Mouse (Mus musculus): Measurements from ENCODE around the gene Uchl1. TPM values are rescaled to one million over a fixed set of nuclear protein-coding genes. Genes with fewer than 3 reads are reported as not detected.

The Uchl1 gene
- 100 to 1,000 TPM; 868 to 902 (median 877) TPM for total RNA-seq (2022)

DNA sequence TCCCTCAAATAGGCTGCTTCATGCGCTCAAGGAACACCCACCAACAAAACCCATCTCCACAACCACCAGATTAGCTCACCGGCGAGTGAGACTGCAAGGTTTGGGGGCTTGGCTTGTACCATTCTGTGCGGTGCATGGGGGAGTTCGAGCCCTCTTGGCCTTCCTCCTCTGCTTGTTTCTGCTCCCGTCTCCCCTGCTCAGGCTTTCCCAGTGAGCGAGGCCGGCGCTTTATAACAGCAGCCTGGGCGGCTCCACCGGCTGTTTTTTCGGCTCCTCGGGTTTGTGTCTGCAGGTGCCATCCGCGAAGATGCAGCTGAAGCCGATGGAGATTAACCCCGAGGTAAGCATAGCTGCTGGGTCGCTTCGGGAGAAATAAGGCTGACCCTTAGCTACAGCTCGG, at the start of gene Uchl1:
Gene Uchl1 (plus strand): TSS at position 109 of the 400 bp plus-strand sequence.
- DNase-seq (ENCODE audit: low spot score in 2 of 2): peak; percentile 93 to 96

DNA sequence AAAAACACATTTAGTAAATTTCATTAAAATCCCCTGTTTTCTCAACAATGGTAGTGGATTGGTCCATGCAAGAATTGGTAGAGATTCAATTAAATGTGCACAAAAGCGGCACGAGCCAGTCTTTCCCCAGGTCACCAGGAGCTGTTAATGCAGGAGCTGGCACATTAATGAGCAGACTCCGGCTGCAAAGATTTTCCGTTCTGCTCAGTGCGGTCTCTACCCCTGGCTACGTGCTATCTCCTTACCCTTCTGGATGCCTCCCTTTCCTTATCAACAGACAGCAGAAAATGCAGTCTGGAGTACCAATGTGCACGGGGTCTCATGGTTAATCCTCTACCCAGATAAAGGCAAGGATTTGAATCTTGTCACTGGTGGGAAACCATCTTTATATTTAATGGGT, 48.1 kb upstream of the Uchl1 start:
- DNase-seq (ENCODE audit: low spot score in 2 of 2): no peak

DNA sequence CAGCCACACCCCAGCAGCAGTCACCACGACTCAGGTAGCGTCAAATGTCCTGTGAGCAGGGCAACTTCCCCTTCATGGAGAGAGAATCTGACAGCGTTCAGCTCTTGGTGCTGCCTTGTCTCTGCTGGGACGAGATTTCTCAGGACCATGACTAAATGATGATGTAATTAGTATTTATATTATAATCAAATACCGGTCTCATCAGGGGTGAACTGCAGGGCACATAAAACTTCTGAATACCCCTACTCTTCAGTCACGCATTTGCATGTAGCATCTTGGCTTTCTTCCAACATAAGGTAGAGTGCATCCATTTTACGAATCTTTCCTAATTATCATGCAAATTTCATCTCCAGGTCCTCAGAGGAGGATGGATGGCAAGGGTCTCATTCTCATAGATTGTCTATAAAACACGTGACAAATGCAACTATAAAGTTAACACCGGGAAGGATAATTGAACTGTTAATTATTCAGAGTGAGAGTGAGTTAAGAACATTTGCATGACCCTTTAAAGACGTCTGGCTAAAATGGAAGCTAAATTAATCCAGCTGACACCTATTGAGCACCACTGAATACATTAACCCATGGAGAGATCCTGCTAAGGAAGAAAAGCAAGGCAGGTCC, 40.3 kb upstream of the Uchl1 start:
- no peak for DNase-seq (ENCODE audit: low spot score in 2 of 2)

DNA sequence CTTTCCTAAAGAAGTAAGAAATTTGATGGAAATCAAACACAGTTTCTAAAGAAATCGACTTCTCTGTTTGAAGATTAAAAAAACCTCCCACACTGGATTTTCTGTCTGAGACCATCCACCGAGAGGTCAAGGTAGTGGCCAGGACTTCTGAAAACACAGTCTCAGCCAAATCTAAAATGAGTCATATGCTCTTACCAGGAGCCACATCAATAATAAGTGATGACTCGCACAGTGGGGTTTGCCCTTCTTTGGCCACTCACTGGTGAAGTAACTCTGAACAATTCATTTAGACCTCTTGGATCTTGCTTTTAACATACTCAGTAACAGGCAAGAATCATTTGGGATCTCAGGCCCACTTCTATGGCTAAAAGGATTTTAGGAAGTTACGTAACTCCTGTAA, 33.7 kb upstream of the Uchl1 start:
- DNase-seq (ENCODE audit: low spot score in 2 of 2): no peak

DNA sequence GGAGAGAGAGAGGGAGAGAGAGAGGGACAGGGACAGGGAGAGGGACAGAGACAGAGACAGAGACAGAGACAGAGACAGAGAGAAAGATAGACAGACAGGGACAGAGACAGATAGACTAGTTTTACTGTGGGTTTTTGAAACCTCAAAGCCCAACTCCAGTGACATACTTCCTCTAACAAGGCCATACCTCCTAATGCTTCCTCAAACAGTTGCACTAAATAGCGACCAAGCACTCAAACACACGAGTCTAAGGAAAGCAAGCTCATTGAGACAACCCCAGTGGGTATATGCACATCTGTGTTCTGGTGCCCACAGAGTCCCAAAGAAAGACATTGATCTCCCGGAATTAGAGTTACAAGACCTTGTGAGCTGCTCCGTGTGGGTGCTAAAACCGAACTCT, 32.6 kb upstream of the Uchl1 start:
- DNase-seq (ENCODE audit: low spot score in 2 of 2): no peak

DNA sequence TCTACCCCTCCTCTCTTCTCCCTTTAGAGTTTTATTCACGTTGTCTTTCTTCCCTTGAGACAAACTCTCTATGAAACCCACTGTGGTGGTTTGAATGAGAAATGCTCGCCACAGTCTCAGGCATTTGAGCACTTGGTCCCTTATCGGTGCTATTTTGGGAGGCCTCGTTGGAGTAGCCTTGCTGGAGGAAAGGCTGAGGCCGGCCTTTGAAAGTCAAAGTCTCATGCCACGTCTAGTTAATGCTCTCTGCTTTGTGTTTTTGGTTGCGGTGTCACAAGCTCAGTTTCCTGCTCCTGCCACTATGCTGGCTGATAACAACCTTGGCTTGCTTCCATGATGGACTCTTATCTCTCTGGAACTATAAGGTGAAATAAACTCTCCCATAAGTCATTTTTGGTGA, 28.4 kb upstream of the Uchl1 start:
- no peak for DNase-seq (ENCODE audit: low spot score in 2 of 2)

DNA sequence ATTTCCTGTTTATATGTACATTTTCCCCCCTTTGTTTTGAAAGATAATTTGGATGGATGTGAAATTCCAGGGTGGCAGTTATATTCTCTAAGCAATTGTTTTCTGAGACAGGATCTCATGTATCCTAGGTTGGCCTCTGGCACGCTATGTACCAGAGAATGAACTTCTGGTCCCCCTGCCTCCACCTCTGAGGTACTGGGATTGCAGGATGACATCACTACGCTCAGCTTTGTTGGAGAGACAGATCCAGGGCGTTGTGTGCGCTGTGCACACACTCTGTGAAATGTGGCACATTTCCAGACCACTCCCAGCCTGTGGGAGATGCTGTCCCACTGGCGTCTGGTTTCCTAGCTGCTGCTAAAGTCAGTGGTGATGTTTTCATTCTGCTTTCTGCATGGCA, 21.7 kb upstream of the Uchl1 start:
- no peak for DNase-seq (ENCODE audit: low spot score in 2 of 2)

DNA sequence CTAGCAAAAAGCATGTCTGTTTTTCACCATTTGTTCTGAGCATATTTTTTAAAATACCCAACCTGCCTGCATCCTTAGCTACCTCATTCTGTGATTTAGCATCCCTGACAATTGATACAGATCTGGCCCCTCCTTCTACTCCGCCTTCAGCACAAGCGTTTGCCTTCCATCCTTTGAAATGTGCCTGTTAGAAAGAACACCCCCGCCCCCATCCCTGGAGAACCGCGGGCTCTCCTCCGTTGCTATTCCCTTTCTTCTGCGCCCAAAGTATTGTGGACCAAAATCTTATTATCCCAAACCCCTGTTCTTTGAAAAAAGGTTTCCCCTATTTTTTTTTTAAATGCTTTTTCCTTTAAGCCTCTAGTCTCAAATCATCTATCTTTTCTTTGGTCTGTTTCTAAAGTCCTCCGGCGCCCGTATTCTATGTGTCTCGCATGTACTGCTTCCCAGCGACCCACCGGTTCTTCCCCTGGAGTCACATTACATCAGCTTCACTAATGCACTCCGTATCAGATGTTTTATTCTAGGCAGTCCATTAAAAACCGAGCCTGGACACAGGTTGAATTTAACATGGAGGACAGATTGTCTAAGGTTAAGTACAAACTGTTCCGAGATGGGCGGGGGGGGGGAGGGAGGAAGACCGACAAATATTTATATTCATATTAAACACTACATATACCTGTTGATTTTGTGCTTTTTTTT, 551 bp upstream of the Uchl1 start:
- DNase-seq (ENCODE audit: low spot score in 2 of 2): peak in 1 of 2 experiments; percentile 60

DNA sequence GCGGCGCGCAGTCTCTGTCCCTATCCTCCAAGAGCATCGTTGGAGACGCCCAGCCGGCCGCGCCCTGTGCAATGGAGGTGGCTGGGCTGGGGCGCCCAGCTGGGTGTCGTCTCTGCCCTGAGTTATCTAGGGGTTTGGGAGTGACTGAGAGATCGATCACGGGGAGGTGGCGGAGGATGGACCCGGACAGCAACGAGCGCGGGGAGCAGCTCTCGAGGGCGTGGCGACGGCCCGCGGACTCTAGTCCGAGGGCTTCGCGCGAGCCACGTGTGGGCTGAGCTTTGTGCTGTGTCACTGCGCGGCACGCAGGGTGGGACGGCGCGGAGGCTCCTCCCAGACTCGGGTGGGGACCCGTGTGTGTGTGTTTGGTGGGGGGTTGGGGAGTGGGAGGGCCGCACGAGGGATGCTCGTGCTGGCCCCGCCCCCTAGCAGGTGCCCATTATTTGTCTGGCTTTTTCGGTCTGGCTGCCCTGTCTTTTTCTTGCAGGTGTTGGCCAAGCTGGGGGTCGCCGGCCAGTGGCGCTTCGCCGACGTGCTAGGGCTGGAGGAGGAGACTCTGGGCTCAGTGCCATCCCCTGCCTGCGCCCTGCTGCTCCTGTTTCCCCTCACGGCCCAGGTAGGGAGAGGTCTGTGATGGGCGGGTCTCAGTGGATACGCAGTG, 696 bp downstream of the Uchl1 start:
- peak; percentile 51 to 81 for DNase-seq (ENCODE audit: low spot score in 2 of 2)

DNA sequence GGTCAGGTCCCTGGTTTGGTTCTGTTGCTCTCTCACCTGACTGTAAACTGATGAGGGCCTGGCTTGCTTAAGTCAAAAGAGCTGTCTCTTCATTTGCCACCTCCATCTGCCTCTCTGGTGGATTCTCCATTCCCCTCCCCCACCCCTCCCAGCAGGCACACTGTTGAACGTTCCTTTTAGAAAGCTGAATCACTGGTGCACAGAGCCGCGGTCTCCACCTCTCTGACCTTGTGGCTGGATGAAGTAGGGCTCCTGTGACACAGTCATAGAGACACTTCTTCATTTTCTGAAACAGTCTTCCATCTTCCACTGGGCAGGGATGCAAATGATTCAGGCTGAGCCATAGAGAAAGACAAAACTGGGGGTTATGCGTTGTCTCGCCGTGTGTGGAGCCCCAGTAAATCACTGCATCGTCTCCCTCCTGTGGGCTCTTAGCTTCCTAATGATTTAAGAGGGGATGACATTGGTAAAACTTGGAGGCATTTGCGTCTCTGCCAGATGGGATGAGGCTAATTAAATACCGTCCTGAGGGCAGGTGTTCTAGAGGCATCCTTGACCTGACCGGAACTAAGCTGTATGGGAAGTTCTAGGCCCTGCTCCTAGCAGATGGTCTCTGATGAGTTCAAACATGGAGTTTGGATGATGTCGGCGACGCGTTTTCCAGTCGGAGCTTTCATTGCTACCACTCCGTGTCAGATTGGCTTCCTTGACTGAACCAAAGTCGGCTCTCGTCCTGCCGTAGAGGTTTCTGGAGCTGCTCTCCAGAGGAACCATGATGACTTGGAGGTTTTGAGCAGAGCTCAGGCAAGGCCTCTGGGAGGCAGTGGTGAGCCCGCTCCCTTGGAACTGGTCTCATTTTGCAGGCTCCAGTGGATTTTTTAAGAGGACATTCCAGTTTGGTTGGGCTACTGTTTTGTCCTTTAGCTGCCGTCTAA, 1.8 kb downstream of the Uchl1 start:
- DNase-seq (ENCODE audit: low spot score in 2 of 2): no peak

DNA sequence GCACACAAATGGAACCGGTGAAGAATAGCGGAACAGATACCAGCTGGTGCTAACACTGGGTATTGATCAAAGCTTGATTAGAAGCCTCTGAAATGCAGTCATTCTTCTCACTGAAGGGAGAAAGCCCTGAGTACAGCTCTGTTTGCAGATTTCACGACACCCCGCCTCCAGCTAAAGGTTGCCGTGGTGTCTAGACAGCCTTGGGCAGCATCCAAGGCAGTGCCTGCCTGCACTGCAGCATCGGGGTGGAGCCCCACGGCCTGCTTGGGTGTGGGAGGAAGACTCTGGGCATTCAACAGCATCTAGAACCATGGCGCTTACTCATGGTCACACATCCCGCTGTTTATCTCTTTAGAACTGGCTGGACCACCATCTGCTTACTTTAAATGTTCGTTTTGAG, 3.3 kb downstream of the Uchl1 start:
- DNase-seq (ENCODE audit: low spot score in 2 of 2): peak; percentile 22 to 88

DNA sequence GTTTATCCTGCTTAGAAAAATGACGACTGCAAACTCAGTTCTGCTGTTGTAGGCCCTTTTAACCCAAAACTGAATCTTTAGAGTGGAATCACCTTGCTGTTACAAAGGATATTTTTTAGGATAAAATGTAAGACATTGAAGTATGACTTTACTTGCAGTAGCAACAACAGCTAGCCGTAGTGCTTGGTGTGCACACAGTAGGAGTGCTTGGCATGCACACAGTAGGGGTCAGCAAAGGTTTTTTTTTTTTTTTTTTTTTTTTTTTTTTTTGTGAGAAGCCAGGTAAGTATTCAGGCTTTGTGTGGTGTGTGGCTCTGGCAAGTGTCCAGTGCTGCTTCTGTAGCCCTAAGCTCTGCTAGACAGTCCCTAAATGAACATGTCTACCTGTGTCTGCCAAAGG, 10.0 kb downstream of the Uchl1 start:
- DNase-seq (ENCODE audit: low spot score in 2 of 2): no peak

DNA sequence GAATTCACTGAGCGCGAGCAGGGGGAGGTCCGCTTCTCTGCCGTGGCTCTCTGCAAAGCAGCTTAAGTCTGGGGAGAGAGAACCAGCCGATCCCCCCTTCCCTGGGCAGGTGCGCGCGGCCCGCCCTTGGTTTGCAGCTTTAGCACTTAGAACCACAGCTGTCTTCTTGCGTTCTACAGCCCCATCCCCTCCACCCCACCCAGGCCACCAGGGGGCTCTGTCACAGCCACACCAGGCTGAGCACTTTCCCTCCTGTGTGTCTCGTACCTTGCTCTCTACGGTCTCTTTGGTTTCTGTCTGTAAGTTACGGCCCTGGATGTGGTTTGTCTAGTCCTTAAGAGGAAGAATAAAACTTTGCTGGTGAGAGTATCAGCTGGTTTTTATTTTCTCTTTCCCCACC, 11.0 kb downstream of the Uchl1 start:
- no peak for DNase-seq (ENCODE audit: low spot score in 2 of 2)

DNA sequence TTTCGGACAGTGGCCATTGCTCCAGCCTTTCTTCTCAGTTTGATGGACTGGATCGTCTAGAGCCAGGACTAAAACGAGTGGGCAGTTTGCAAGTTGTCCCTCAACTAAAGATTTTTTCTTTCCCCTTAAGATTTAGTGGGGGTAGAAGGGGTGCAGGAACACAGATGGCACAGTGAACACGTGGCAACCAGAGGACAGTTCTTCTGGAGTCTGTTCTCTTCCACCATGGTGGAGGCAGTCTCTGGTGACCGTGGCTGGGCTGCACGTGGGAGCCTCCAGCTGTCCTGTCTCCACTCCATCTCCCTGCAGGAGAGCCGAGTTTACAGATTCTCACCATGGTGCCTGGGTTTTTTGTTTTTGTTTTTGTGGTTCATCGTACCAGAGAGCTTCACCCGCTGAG, 11.8 kb downstream of the Uchl1 start:
- DNase-seq (ENCODE audit: low spot score in 2 of 2): peak in 1 of 2 experiments; percentile 39

DNA sequence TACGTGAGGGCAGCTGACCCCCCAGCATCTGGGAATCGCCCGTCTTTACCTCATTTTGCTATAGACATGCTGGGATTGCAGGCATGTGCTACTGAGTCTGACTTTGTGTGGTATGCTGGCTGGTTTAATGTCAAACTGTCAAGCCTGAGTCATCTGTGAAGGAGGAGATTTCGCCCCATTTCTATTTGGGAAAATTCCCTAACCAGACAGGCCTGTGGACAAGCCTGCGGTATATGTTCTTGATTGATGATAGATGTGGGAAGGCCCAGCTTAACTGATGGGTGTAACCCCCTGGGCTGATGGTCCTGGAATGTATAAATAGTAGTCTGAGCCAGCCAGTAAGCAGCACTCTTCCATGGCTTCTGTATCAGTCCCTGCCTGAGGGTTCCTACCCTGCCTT, 12.4 kb downstream of the Uchl1 start:
- DNase-seq (ENCODE audit: low spot score in 2 of 2): no peak

DNA sequence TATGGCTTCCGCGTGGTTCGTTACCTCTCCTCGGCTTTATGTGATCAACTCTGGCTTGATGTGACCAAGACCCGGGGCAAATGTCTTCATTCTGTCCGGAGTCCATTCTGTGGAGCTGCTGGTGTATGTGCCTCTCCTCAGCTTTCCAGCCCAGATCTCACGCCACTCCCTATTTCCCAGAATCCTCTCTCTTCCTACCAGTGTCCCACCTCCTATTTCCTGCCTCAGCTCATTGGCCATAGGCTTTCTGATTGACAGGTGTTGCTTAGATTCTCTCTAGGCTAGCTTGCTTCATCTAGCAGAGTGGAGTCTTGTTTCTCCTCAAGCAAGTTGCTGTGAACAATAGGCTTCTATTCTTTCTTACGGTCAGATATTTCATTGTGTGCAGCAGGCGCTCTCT, 13.9 kb downstream of the Uchl1 start:
- DNase-seq (ENCODE audit: low spot score in 2 of 2): no peak

DNA sequence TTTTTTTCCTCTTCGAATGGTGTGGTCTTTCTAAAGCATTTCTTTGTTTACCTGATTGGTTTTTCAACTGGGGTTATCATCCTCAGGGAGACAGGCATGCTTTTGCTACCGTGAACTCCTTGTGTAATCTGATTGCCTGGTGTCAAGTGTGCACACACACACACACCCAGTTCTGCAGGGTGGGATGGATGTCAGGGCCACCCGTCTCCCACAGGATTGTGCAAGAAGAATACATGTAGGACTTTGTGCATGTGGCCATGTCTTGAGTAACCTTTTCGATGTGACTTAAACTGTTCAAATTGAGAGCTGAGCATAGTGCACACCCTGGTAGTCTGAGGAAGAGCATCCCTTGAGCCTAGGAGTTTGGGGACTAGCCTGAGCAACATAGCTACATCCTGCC, 17.3 kb downstream of the Uchl1 start:
- no peak for DNase-seq (ENCODE audit: low spot score in 2 of 2)

DNA sequence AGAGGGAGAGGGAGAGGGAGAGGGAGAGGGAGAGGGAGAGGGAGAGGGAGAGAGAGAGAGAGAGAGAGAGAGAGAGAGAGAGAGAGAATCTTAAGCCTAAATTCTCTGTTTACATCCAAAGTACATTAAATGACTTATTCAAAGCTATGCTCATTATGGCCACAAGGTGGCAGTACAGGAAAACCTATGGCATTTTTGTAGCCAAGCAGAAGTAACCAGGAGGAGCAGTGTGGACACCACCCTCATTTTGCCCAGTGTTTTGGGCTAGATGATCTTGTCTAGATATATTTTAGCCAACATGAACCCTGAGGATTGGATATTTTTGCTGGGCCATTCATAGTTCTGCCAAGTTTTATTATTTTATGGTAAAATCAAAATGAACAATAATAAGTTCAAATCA, 21.2 kb downstream of the Uchl1 start:
- DNase-seq (ENCODE audit: low spot score in 2 of 2): no peak

DNA sequence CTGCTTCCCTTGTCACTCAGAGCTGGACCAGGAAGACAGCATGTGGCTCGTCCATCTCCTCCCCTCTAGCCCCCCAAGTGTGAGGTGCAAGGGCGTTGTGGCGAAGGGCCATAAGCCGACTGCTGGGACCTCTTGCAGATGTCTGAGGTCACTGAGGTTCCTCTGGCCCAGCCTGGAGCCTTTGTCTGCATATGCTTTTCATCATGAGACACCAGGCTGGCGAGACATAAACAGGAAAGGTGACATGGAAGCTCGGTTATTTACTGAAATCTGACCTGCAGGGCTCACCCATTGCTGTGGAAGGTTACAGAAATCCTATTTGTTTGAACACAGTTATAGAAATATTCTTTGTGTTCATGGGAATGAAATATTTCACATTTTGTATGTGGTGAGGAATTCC, 24.0 kb downstream of the Uchl1 start:
- DNase-seq (ENCODE audit: low spot score in 2 of 2): no peak

DNA sequence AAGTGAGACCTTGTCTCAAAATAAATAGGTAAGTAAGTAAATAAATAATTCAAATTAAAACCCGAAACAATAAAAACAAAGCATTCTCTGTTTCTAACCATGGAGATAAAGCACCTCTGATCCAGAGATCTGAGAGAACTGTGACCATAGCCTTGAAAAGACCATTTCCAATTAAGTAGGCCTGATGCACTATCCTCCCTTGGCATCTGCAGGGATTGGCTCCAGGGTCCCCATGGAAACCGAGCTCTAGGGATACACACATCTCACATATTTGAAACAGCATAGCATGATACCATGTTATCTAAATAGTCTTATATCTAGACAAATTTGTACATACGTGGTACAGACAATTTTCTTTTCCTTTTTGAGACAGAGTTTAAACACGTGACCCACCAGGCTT, 26.1 kb downstream of the Uchl1 start:
- no peak for DNase-seq (ENCODE audit: low spot score in 2 of 2)

DNA sequence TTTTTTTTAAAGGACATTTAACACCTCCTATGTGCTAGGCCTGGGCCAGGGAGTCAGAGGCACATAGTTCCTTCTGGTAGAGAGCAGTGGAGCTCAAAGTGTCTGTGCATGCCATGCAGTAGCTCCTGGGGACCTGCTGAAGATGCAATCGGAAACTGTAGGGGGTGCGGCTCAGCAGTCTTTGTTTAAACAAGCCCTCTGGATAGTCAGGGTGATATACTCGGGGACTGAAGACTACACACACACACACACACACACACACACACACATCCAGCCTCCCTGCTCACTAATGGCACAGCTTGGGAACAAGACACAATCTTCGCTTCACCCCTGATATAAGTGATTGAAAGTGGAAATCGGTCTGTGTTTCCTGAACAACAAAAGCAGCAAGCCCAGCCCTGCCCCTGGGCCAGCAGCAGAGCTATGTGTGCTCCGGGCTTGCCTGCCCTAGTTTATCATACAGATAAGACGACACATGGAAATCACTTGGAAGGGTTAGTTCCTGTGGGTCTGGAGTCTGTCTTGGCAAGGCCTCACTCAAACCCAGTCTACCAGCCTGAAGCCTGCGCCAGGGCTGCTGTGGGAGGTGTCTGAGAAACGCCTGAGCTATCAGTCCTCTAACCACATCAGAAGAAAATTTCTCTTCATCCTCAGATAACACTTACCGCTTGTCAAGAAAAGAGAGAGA, 27.6 kb downstream of the Uchl1 start:
- no peak for DNase-seq (ENCODE audit: low spot score in 2 of 2)

Data from left cerebral cortex, adult 8-10 months (tissue).